Mouse (Mus musculus) liver, adult (tissue): ENCODE data around the gene Cpox.

ENCODE experiments used
- GATA4 ChIP-seq: IDR thresholded peaks from 2 replicates; pipeline ENCODE4 v1.6.1; 2014; ENCODE audit warnings: mild to moderate bottlenecking, low read length; ENCODE audit not compliant: insufficient replicate concordance

Cpox gene

GRCm38 (mm10) chr16:58669917-58670630, at the start of gene Cpox:
Gene Cpox (plus strand): TSS chr16:58670292.
- TF ChIP-seq GATA4, result peak; percentile 99; the same call in 1 of the 2 replicates

- no peak for TF ChIP-seq GATA4
These were observed 47.7 kb upstream of the Cpox start for GRCm38 (mm10) chr16:58622377-58622776.

GRCm38 (mm10) chr16:58623114-58623513, 47.0 kb upstream of the Cpox start:
- no peak for TF ChIP-seq GATA4

- no peak for TF ChIP-seq GATA4
These were observed 46.1 kb upstream of the Cpox start for GRCm38 (mm10) chr16:58623944-58624343.

GRCm38 (mm10) chr16:58627597-58628335, 42.3 kb upstream of the Cpox start:
- no peak for TF ChIP-seq GATA4

- TF ChIP-seq GATA4, result no peak
These were observed 41.8 kb upstream of the Cpox start for GRCm38 (mm10) chr16:58628336-58628680.

DNA sequence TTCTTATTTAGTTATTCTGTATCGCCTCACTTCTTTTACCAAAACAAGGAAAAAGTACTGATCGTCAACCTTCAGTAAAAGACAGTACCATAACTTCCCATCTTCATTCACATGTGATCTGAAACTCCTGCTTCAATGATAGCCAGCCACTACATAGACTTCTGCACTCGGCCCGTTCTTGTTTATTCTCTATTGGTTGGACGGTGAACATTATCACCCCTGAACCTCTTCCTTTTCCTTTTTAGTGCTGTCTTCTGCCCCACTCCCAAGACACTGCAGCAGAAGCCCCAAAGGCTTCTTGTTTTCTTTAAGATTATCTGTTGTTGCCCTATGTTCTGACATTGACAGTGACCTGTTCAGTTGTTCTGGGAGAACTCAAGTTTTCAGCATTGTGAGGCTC, 41.1 kb upstream of the Cpox start:
- no peak for TF ChIP-seq GATA4

DNA sequence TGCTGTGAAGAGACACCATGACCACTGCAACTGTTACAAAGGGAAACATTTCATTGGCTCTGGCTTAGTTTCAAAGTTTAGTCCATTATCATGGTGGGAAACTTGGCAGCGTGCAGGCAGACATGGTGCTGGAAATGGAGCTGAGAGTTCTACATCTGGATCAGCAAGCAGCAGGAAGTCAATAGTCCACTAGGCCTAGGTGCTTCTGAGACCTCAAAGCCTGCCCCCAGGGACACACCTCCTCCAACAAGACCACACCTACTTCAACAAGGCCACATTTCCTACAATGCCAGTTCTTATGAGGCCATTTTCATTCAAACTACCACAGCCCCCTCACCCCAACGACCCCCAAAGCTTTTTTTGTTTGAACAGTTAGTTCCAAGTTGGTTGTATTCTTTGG, 40.4 kb upstream of the Cpox start:
- TF ChIP-seq GATA4, result no peak

- no peak for TF ChIP-seq GATA4
These were observed 34.2 kb upstream of the Cpox start for GRCm38 (mm10) chr16:58635866-58636265.

DNA sequence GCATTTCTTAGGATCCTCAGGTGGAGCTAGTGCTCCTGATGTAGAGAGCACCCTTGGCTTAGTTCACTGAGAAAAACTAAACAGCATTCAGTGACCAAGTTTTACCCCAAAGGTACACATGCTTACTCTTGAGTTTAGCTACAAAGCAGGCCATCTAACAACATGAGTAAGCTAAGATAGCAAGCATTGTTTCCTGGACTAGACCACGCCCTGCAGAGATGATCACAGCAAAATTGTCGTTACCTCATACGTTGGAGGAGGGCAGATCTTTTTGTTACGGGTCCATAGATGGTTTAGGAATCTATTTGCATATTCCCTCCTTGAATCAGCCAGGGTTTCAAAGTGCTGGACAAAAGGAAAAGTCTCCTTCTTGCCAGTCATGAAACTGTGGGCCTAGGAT, 32.6 kb upstream of the Cpox start:
- no peak for TF ChIP-seq GATA4

- TF ChIP-seq GATA4, result no peak
These were observed 32.1 kb upstream of the Cpox start for GRCm38 (mm10) chr16:58638016-58638415.

DNA sequence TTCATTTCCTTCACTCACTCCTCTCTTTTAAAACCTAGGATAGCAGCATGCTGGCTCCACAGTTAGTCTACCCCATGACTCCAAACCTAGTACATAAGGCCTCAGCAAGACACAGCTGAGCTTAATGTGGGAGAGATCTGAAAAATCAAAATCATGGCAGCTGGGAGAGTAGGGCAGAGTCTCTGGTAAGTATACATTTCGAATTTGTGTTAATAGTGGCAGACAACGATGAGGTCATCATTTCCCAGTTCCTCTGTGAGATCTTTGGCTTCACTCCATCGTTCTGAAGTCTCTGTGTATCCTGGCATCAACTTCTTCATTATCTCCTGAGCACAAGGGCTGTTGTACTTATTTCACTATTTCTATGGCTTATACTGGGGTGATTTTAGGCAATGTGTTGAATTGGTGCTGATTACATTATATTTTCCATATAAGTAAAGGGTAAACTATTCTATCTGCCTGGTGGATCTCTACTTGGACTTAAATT, 31.4 kb upstream of the Cpox start, which contains the start of gene E330017A01Rik:
TSS of gene E330017A01Rik (minus strand) at position 51 of the 487 bp plus-strand sequence.
- TF ChIP-seq GATA4, result no peak

DNA sequence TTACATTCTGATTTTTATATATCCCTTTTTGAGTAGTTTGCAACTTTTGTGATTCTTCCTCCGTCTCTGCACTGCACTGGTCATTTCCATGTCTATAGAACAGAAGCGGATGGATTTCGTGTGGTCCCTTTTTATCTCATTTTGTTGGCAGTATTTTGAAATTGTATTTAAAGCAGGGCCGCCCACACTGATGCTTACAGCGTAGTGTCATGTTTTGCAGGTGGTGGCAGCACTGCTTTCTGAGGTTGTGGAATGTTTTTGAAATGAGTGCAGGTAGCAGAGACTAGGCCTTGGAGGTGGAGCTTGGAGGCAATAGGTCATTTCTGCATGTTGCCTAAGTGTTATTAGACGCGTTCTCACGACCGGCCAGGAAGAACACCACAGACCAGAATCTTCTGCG, 20.1 kb upstream of the Cpox start:
- TF ChIP-seq GATA4, result no peak

GRCm38 (mm10) chr16:58655751-58656150, 14.3 kb upstream of the Cpox start:
- TF ChIP-seq GATA4, result no peak

DNA sequence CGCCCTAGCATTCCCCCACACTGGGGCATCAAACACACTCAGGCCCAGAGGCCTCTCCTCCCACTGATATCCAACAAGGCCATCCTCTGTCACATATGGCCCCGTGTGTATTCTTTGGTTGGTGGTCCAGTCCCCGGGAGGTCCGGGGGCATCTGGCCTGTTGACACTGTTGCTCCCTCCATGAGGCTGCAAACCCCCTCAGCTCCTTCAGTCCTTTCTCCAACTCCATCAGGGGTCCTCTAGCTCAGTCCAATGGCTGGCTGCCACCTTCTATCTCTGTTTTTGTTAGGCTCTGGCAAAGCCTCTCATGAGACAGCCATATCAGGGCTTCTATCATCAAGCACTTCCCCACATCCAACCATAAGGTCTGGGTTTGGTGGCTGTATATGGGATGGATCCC, 13.6 kb upstream of the Cpox start:
- TF ChIP-seq GATA4, result no peak

GRCm38 (mm10) chr16:58658668-58659067, 11.4 kb upstream of the Cpox start:
- TF ChIP-seq GATA4, result no peak
